Mouse (Mus musculus) MEL-GATA-1-ER (cell line): ENCODE results near the gene Bcar1.

Experiments
- DNase-seq: peaks from one replicate; pipeline ENCODE4 v3.0.0-alpha.2; 2012; ENCODE audit warnings: low read depth; ENCODE audit errors: extremely low read depth

The Bcar1 gene

DNA sequence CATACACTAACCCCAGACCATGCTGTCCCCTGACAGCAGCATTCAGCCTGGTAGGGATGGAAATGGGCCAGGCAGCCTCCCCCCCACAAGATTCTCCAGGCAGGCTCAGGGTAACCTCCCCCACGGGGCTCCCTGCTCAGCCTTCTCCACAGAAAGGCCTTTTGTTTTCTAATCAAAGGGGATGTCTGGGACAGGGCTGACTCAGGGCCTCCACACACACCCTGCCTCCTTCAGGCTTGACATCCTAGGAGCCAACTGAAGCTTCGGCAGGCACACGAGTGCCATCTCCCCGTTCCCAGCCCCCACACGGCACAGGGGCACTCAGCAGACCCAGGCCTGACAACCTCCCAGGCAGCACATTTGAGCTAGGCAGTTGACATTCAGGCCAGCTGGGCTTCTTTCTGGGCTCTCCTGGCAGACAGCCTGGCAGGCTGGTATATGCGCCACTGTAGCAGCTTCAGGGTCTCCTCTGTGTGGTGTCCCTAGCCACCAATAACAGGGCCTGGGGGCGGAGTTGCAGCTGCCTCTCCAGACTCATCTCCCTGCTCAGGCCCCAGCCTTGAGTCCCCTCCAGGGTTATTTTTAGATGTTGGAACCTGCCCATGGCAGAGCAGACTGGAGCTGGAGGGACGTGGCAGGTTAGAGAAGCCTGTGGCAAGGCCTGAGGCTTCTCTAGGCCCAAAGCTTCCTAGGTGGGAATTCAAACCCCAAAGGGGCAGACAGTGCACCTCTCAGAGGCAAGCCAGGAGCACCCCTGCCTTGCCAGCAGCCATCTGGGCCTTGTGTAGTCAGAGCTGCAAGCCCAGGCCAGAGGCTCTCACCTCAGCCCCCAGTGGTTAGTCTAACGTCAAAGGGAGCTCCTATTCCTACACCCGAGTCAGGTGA, 26.8 kb downstream of the Bcar1 start:
- DNase-seq, result no peak

- DNase-seq, result no peak
Observed at GRCm38 (mm10) chr8:111715514-111715913, 28.1 kb downstream of the Bcar1 start.

GRCm38 (mm10) chr8:111714295-111714694, 29.3 kb downstream of the Bcar1 start:
- no peak for DNase-seq

GRCm38 (mm10) chr8:111713817-111714216, 29.8 kb downstream of the Bcar1 start:
- DNase-seq, result no peak

DNA sequence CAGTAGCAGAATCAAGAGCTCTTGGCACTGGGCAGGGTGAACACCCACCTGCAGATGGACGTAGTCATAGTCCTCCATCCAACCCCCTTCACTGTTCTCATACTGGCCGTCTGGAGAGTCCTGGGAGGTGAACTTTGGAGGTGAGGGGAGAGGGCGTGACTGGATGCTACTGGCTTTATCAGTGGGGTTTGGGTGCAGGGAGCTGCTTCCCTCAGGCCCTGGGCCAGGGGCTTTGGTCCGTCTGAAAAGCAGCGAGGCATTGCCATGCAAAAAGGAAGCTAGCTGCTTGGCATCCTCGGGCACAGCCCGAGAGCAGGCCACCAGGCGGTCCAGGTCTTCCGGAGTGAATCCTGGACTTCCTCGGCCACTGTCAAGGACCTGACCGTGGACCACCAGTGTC, 30.3 kb downstream of the Bcar1 start:
- no peak for DNase-seq

DNA sequence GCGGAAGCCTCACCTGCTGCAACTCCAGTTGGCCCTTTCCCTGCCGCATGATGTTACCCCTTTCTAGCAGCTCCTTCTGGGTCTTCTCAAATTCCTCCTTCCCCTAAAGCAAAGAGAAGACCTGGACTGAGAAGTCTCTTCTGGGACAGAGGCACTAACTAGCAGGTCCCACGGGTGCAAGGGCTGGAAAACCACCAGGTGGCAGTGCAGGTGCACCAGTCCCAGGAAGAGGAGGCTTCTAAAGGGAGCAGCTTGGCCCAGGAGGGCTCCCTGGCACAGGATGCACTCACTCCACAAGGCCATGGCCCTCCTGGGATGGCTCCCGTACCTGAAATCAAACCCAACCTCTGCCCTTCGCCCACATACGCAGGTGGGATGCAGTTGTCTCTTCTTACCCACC, 31.0 kb downstream of the Bcar1 start:
- DNase-seq, result no peak

- DNase-seq, result no peak
Observed at GRCm38 (mm10) chr8:111712135-111712534, 31.5 kb downstream of the Bcar1 start.

DNA sequence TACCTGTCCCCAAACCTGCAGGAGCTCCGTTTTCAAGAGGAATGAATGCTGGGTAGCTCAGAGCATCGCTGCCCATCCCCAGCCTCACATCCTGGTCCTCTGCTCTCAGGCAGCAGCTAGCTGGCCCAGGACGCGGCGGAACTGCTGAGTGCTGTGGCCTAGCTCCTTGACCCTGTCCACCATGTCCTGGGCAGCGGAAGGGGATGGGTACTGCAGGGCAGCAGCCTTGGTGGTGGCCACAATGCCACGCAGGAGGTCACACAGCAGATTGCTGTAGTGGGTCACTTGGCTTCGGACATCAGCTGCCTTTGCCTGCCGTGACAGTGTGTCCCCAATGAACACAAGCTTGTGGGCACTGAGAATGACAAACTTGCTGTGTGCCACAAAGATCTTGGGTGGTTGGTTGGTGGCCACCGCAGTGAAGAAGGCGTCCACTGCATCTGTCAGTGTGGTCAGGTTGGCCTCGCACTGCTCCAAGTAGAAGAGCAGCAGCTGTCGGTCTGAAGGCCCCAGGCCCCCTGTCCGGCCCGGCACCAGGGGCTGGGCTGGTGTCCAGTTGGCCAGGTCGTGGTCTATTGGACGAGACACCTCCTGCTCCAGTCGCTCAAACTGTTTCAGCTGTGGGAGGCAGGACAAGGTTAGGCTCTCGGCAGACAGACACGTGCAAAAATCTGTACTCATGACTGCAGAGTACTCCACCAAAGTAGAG, 32.7 kb downstream of the Bcar1 start:
- DNase-seq, result no peak

- DNase-seq, result no peak
Observed at GRCm38 (mm10) chr8:111709223-111709622, 34.4 kb downstream of the Bcar1 start.

- DNase-seq, result no peak
Observed at GRCm38 (mm10) chr8:111708265-111708664, 35.3 kb downstream of the Bcar1 start.

GRCm38 (mm10) chr8:111705699-111706098, 37.9 kb downstream of the Bcar1 start:
- no peak for DNase-seq

GRCm38 (mm10) chr8:111705222-111705621, 38.4 kb downstream of the Bcar1 start:
- no peak for DNase-seq

DNA sequence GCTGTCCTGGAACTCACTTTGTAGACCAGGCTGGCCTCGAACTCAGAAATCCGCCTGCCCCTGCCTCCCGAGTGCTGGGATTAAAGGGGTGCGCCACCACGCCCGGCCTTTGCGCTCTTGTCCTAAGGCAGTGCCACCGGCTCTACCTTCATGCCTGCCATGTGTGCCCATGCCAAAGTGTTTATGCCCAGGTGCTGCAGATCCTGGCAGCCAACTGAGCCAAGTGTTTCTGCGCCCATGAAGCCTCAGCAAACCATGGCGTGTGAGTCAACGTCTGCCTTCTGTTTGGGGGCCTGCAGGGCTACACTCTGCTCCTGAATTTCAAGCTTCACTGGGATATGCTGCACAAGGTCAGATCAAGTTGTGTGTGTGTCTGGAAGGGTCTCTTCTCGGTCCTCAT, 39.0 kb downstream of the Bcar1 start:
- DNase-seq, result no peak

DNA sequence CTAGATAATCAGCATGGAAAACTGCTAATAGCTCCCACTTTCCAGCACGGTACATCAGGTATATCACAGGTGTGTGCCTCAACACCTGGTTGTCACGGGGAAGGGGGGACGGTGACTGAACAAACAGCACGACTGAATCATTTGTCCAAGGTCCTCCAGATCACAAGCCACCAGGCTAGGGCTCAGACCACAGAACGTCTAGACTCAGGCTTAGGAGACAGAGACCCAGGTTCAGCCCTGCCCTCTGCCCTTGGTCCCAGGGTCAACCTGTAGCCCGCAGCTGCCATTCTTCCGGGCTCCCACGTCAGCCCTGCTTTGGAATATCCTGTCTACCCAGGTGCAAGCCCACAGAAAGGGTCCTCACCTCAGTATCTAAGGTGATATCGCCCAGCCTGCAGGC, 42.2 kb downstream of the Bcar1 start:
- DNase-seq, result no peak

GRCm38 (mm10) chr8:111700740-111701139, 42.9 kb downstream of the Bcar1 start:
- no peak for DNase-seq

DNA sequence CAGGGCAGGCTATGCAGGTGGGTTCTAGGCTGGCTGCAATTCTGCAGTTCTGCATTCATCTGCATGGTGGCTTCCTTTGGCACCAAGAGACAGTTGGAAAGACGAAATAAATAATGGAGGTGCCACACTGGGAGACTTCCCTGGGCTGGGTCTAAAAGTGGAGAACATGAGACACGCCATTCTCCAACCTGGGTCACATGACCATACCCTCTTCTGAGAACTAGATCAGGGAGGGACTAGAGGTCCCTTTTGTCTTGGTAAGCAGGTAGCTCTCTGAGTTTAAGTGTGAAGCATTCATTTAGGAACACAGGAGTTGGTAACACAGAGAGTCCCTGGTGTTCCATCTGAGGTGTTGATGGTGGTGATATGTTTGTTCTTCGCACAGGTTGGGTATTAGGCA, 43.4 kb downstream of the Bcar1 start:
- DNase-seq, result no peak

GRCm38 (mm10) chr8:111699035-111699434, 44.6 kb downstream of the Bcar1 start:
- no peak for DNase-seq

- no peak for DNase-seq
Observed at GRCm38 (mm10) chr8:111697655-111698054, 46.0 kb downstream of the Bcar1 start.

DNA sequence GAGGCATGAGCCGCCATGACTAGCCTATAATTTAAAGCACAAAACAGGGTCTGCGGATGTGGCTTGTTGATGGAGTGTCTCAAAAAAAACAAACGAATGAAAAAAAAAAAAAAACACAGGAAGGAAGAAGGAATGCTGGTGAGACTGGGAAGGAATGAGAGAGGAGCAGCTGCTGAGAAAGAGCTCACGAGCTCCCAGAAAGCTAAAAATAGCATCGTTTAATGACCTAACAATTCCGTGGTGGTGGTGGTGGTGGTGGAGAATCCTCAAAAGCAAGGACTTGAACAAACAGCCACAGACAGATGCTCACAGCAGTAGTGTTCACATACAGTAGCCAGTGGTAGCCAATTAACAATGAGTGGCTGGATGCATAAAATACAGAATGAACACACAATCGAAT, 48.2 kb downstream of the Bcar1 start:
- no peak for DNase-seq

DNA sequence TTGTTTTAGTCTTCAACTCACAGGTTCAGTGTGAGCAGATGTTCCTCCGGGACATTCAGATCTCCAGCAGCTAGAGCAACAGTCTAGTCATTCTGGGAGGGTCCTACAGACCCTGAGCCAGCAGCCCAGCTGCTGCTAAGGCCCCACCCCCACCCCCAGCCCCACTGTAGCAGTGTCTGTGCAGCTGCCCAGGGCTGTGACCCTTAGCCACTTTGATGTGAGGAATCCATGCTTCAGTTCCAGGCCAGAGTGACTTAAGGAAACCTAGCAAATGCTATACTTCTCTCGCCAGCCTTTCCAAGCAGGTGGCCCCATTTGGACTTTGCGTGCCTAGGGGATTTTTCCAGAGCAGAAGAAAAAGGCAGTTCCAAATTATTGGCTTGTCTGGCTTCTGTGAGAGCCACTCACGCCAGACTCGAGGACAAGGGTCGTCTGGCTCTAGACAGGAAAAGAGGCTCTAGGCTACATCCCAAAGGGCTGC, 50.3 kb downstream of the Bcar1 start:
- DNase-seq, result no peak

DNA sequence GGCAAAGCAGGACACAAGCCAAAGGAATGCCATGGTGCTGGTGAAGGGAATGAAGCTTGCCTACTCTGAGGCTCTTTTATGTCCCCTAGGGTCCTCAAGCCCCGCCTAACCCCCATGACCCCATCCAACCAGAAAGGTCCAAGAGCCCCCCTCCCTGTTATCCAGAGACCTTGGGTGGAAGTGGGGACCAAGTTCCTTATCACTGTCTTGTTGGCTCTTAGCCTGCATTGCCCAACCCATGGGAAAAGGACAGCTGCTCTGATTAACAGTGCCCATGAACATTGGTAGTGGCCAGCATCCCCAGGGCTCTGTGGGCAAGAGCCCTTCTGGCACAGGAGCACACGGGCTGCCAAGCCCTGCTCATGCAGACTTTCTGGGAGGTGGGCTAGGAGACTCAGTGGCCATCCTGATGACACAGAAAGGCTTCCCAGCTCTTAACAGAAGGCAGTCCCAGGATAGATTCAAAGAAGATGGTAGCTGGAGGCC, 52.6 kb downstream of the Bcar1 start, which contains the start of gene Ctrb1:
Gene Ctrb1 (minus strand): TSS at position 51 of the 486 bp plus-strand sequence.
- no peak for DNase-seq

- no peak for DNase-seq
Observed at GRCm38 (mm10) chr8:111686881-111687280, 56.7 kb downstream of the Bcar1 start.
